ENCODE assay signal across 16 mouse cellular contexts in the genomic region with DNA sequence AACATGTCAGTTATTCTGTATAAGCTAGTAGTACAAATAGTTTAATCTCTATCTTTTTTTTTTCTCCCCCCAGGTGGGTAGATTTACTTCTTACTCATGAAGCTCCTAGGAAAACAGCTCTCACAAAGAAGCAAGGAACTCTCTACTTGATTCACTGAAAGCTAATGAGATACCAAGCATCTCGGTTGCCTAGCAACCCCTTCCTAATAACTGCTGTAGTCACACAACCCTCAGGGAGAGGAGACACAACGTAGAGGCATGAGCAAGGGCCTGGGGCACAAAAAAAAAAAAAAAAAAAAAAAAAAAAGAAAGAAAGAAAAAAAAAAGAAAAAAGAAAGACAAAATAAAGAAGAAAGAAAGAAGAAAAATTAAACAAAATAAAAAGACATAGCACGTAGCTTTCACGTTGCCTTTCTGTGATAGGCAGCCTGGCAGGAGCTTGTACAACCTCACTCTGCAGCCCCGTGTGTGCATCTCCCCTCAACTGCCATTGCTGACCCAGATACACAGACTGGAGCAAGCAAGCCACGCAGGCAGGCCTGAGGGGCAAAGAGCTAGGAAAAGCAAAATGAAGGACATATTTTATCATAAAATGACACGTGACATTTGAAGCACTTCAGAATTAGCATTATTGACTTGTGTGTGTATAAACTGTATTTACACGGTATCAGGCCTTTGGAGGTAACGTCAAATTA. TPM values are rescaled to one million over a fixed set of nuclear protein-coding genes. Genes with fewer than 3 reads are reported as not detected.
DNase-seq lines count a peak whose midpoint lies in the region; ATAC-seq lines count a peak whose summit lies in the region.
"Had no signal": no experiment of that assay in that cellular context is flagged by ENCODE, and none has a peak within 500 bp of the region (broad histone marks: within the 10 kb centered on the region; RNA-seq: fewer than 3 reads in every experiment).

No protein-coding gene starts in this region.

- peak; percentile 87 for DNase-seq in forebrain, embryonic 14.5 days (ENCODE audit: low spot score)
- DNase-seq in neural tube, embryonic 11.5 days (ENCODE audit: low spot score): peak; percentile 58
- no peak for DNase-seq in neural tube, embryonic 10.5 days (ENCODE audit: extremely low spot score, low spot score)
- DNase-seq in mesoderm, embryonic 11.5 days (ENCODE audit: low read depth, low spot score): peak; percentile 77
- DNase-seq in right cerebral cortex, postnatal 4 days: no peak
- no peak for DNase-seq in cerebellum, postnatal 4 days (ENCODE audit: low spot score in 2 of 2)
- no peak for DNase-seq in frontal cortex, postnatal 14 days (ENCODE audit: low spot score in 2 of 2)
- DNase-seq: cerebellum, adult 11-12 months had no signal

- no peaks in the 10 kb centered on the region for H3K4me1 ChIP-seq in forebrain, embryonic 14.5 days (ENCODE audit: control insufficient read depth, insufficient read depth, low read length)
- H3K4me1 ChIP-seq in forebrain, embryonic 13.5 days: 0 out of 2 replicates have a peak, but pooled peaks cover 5% of the 10 kb centered on the region
- H3K4me1 ChIP-seq in neural tube, embryonic 11.5 days (ENCODE audit: control insufficient read depth, insufficient read depth, low read length): peaks cover 12% of the 10 kb centered on the region

- no peaks in the 10 kb centered on the region for H3K27me3 ChIP-seq in forebrain, embryonic 14.5 days (replicated peaks; ENCODE audit: control insufficient read depth, insufficient read depth, low read length)
- peaks cover 3% of the 10 kb centered on the region; the same call in 1 of the 2 replicates for H3K27me3 ChIP-seq in forebrain, embryonic 13.5 days
- no peaks in the 10 kb centered on the region for H3K27me3 ChIP-seq in neural tube, embryonic 11.5 days (ENCODE audit: control insufficient read depth, insufficient read depth, low read length)
- H3K27me3 ChIP-seq: CH12.LX; limb, embryonic 12.5 days had no signal

- H3K9ac ChIP-seq in forebrain, embryonic 14.5 days (ENCODE audit: low read length): no peak overlapping the region
- no peak overlapping the region for H3K9ac ChIP-seq in forebrain, embryonic 13.5 days
- no peak overlapping the region for H3K9ac ChIP-seq in neural tube, embryonic 11.5 days (ENCODE audit: low read length)
- H3K9ac ChIP-seq: limb, embryonic 12.5 days; liver, embryonic 14.5 days; midbrain, embryonic 12.5 days had no signal

- H3K36me3 ChIP-seq in forebrain, embryonic 14.5 days (ENCODE audit: control insufficient read depth, insufficient read depth, low read length): no peaks in the 10 kb centered on the region
- H3K36me3 ChIP-seq in forebrain, embryonic 13.5 days (ENCODE audit: poor library complexity, severe bottlenecking): no peaks in the 10 kb centered on the region
- no peaks in the 10 kb centered on the region for H3K36me3 ChIP-seq in neural tube, embryonic 11.5 days (ENCODE audit: control insufficient read depth, insufficient read depth, low read length)
- H3K36me3 ChIP-seq: limb, embryonic 12.5 days; midbrain, embryonic 12.5 days had no signal

- no peaks in the 10 kb centered on the region for H3K9me3 ChIP-seq in forebrain, embryonic 14.5 days (replicated peaks; ENCODE audit: control insufficient read depth, low read length)
- no peaks in the 10 kb centered on the region for H3K9me3 ChIP-seq in forebrain, embryonic 13.5 days (replicated peaks)
- no peaks in the 10 kb centered on the region for H3K9me3 ChIP-seq in neural tube, embryonic 11.5 days (ENCODE audit: control insufficient read depth, low read length)
- H3K9me3 ChIP-seq: limb, embryonic 12.5 days; midbrain, embryonic 12.5 days had no signal

- H3K4me3 ChIP-seq in forebrain, embryonic 14.5 days (ENCODE audit: low read depth, low read length): no peak overlapping the region
- no peak overlapping the region for H3K4me3 ChIP-seq in forebrain, embryonic 13.5 days
- no peak overlapping the region for H3K4me3 ChIP-seq in neural tube, embryonic 11.5 days (ENCODE audit: low read depth, low read length)
- H3K4me3 ChIP-seq: erythroblast, embryonic 14.5 days; limb, embryonic 12.5 days; midbrain, embryonic 12.5 days had no signal

- no peak overlapping the region for H3K27ac ChIP-seq in forebrain, embryonic 14.5 days (ENCODE audit: low read depth, low read length)
- no peak overlapping the region for H3K27ac ChIP-seq in forebrain, embryonic 13.5 days
- H3K27ac ChIP-seq in neural tube, embryonic 11.5 days (ENCODE audit: low read depth, low read length): peak overlapping the region; percentile 47
- H3K27ac ChIP-seq: limb, embryonic 12.5 days; liver, embryonic 14.5 days; midbrain, embryonic 12.5 days had no signal

- no peak for ATAC-seq in forebrain, embryonic 14.5 days
- no peak for ATAC-seq in forebrain, embryonic 13.5 days
- no peak for ATAC-seq in neural tube, embryonic 11.5 days (ENCODE audit: insufficient read depth, low FRiP score, low TSS enrichment)

- H3K4me2 ChIP-seq in forebrain, embryonic 14.5 days (ENCODE audit: low read length): no peak overlapping the region
- H3K4me2 ChIP-seq in forebrain, embryonic 13.5 days: no peak overlapping the region
- H3K4me2 ChIP-seq in neural tube, embryonic 11.5 days (ENCODE audit: low read depth): no peak overlapping the region
- H3K4me2 ChIP-seq: limb, embryonic 12.5 days; midbrain, embryonic 12.5 days had no signal

- WGBS in forebrain, embryonic 14.5 days: 50% methylated on average over 9 of the region's 9 CpGs
- WGBS in forebrain, embryonic 13.5 days: 50% methylated on average over 9 of the region's 9 CpGs
- 45% methylated on average over 9 of the region's 9 CpGs for WGBS in neural tube, embryonic 11.5 days

RNA-seq across cellular contexts. Expression of a gene that starts 20.1 kb away (rescaled TPM):
- polyA plus RNA-seq in forebrain, embryonic 14.5 days (2014; fragmentation: Nextera tagmentation; extraction: Ambion mirVana): not detected in 2 replicates
- not detected in 2 replicates for polyA plus RNA-seq in forebrain, embryonic 13.5 days (2015; fragmentation: Nextera tagmentation; extraction: Ambion mirVana)
- polyA plus RNA-seq in neural tube, embryonic 11.5 days (2014; fragmentation: Nextera tagmentation; extraction: Ambion mirVana): 8.0 and 9.3 TPM in 2 replicates
- polyA plus RNA-seq: erythroblast, embryonic 14.5 days had no signal

RNA-seq across cellular contexts. Expression of a gene that starts 26.6 kb away (rescaled TPM):
- not detected in 2 replicates for polyA plus RNA-seq in forebrain, embryonic 14.5 days (2014; fragmentation: Nextera tagmentation; extraction: Ambion mirVana)
- polyA plus RNA-seq in forebrain, embryonic 13.5 days (2015; fragmentation: Nextera tagmentation; extraction: Ambion mirVana): not detected in 2 replicates
- polyA plus RNA-seq in neural tube, embryonic 11.5 days (2014; fragmentation: Nextera tagmentation; extraction: Ambion mirVana): 36.0 and 37.5 TPM in 2 replicates
- polyA plus RNA-seq: erythroblast, embryonic 14.5 days had no signal

RNA-seq across cellular contexts. Expression of a gene that starts 39.3 kb away (rescaled TPM):
- polyA plus RNA-seq in forebrain, embryonic 14.5 days (2014; fragmentation: Nextera tagmentation; extraction: Ambion mirVana): not detected in 2 replicates
- not detected in 2 replicates for polyA plus RNA-seq in forebrain, embryonic 13.5 days (2015; fragmentation: Nextera tagmentation; extraction: Ambion mirVana)
- polyA plus RNA-seq in neural tube, embryonic 11.5 days (2014; fragmentation: Nextera tagmentation; extraction: Ambion mirVana): 4.1 and 4.5 TPM in 2 replicates
- polyA plus RNA-seq: erythroblast, embryonic 14.5 days; heart, embryonic 14.5 days; midbrain, embryonic 12.5 days; spleen, adult 2 months had no signal

RNA-seq across cellular contexts. Expression of a gene that starts 53.6 kb away (rescaled TPM):
- not detected in 2 replicates for polyA plus RNA-seq in forebrain, embryonic 14.5 days (2014; fragmentation: Nextera tagmentation; extraction: Ambion mirVana)
- not detected in 2 replicates for polyA plus RNA-seq in forebrain, embryonic 13.5 days (2015; fragmentation: Nextera tagmentation; extraction: Ambion mirVana)
- 10.2 and 11.7 TPM in 2 replicates for polyA plus RNA-seq in neural tube, embryonic 11.5 days (2014; fragmentation: Nextera tagmentation; extraction: Ambion mirVana)
- polyA plus RNA-seq: erythroblast, embryonic 14.5 days; midbrain, embryonic 12.5 days had no signal

Comparison
In these comparisons a context has a peak if more than half of its experiments do, and no peak if none do; other contexts are left out.
1. DNase-seq: peak in forebrain, embryonic 14.5 days (single experiment), neural tube, embryonic 11.5 days (single experiment) and mesoderm, embryonic 11.5 days (single experiment); none in neural tube, embryonic 10.5 days (single experiment), right cerebral cortex, postnatal 4 days (single experiment), cerebellum, postnatal 4 days (0 of 2) and frontal cortex, postnatal 14 days (0 of 2).
2. RNA of a gene that starts 26.6 kb away (polyA plus RNA-seq): 36.0 to 37.5 TPM in neural tube, embryonic 11.5 days; not detected in forebrain, embryonic 13.5 days and not detected in forebrain, embryonic 14.5 days; every median in the first group is over 10 times any median in the second.